Mouse (Mus musculus): ENCODE measurements around the gene Pdzd2.

GRCm38 (mm10) chr15:12330389-12330788 lies 409.3 kb downstream of the Pdzd2 start:
- no peak for TF ChIP-seq CTCF (IDR thresholded peaks at IDR 0.05; ENCODE audit: extremely low read depth, insufficient read depth, insufficient read length, insufficient replicate concordance)
- no peak for TF ChIP-seq POLR2A (IDR thresholded peaks at IDR 0.05; ENCODE audit: low read depth, low read length)

Measured in spleen, adult 2 months (tissue).